Mouse (Mus musculus): ENCODE measurements at regions not wholly inside any gene's neighbourhood (a gene's known extent, or its start where the extent isn't known, plus 50 kb on each side); places are given as distances from the start of the nearest gene placed in this dataset.

DNA sequence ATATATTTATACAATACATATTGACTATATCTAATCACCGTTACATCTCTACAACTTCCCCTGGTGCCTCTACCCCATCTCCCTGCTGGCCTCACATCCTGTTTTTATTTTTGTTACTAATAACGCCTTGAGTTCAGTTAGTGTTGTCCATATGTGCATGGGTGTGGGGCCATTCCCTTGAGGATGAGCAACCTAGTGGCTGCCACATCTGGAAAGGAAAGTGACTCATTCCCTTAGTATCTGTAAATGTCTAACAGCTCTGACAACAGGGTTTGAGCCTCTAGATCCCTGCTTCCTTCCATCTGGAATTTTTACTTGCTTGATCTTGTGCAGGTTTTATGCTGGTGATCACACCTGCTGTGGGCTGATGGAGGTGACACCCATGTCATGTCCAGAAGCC, 333.2 kb upstream of the Mctp2 start:
- TF ChIP-seq CTCF (IDR thresholded peaks at IDR 0.05; ENCODE audit: low read depth) (no peak), EP300 (optimal IDR thresholded peaks at IDR 0.05) (no peak)
